Mouse (Mus musculus) left cerebral cortex, adult 18-20 months (tissue): Measurements from ENCODE around the gene Osbpl5. TPM values are rescaled to one million over a fixed set of nuclear protein-coding genes. Genes with fewer than 3 reads are reported as not detected.
"Not testable (repeated sequence)": the region's sequence is repeated elsewhere in the genome, so short reads cannot be mapped to it uniquely, and the experiment has no call there.

Source experiments
- DNase-seq, 2 experiments: peaks; one replicate each; pipeline ENCODE4 v3.0.0; 2021 to 2022; ENCODE audit warnings: low spot score in 2 of 2, mixed read lengths in 1 of 2
- microRNA-seq, 2 experiments: library from miRNA; unstranded; fragments of <30 nt; microRNA quantifications; one replicate each; pipeline ENCODE4 v1.2.0; 2021
- total RNA-seq, 2 experiments: library from RNA; stranded (reverse); gene quantifications; 2 replicates each; pipeline ENCODE4 v1.2.3; 2021

Gene Osbpl5
- total RNA-seq, 2 experiments from 2014 or later: 34.1 to 36.6 TPM

GRCm38 (mm10) chr7:143649769-143650346 lies 106.9 kb downstream of the Osbpl5 start:
- not testable (repeated sequence) for DNase-seq

DNA sequence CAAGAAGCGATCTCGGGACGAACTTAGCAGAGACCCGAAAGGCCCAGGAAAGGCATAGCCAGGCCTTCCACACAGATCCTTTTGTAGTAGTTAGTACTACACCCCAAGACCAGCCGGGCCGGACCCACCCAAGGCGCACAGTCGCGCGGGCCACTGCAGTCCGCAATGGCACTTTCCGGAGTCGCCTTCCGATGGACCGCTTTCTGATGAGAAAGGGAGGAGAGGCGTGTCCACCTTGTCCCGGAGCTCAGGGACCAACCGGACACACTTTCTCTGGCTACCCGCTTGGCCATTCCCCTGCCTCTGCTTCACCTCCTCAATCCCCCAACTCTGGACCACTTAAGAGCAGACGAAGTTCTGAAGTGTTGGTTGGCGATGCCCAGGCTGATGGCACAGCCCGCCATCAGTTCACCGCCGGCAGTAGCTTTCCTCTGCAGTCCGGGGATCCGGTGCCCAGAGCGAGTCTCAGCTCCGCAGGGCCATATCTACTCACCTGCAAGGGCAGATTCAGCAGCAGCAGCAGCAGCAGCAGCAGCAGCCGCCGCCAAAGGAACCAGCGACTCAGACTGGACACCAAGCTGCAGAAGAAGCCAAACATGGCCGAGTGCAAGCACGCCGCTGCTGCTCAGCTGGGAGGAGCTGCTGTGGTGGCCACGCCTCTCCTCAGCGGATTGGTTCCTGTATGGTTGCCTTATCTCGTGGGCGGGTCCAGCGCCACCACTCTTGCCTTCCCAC lies 107.6 kb downstream of the Osbpl5 start, which contains the start of gene Tnfrsf22:
Gene Tnfrsf22 (minus strand): TSS at position 628 of the 735 bp plus-strand sequence.
- DNase-seq: peak; percentile 61 to 72

- DNase-seq: not testable (repeated sequence)
Observed at GRCm38 (mm10) chr7:143643949-143644348, 112.8 kb downstream of the Osbpl5 start.

Small RNAs within 50 kb of the gene (microRNA-seq; reads per million reads assigned to microRNA genes)
- gene Gm22064: 0 reads per million in 2 experiments

Other genes starting within 250 kb of the Osbpl5 start
- gene Nap1l4, start 207.9 kb downstream of the Osbpl5 start, total RNA-seq: 100 to 1,000 TPM; 110 to 119 TPM
- 10 to 100 TPM; 53.2 to 57.8 TPM for gene Cars, start 156.9 kb downstream of the Osbpl5 start, total RNA-seq
- gene Tnfrsf26, start 128.3 kb downstream of the Osbpl5 start, total RNA-seq: not detected
- 1 to 10 TPM; 1.7 to 2.1 TPM for gene Tnfrsf22, start 107.3 kb downstream of the Osbpl5 start, total RNA-seq
- gene Tnfrsf23, start 71.1 kb downstream of the Osbpl5 start, total RNA-seq: 1 to 10 TPM; 1.0 to 1.1 TPM
- gene Mrgprg, start 10.0 kb upstream of the Osbpl5 start, total RNA-seq: not detected
- gene Mrgpre, start 27.5 kb upstream of the Osbpl5 start, total RNA-seq: 1 to 10 TPM; 6.4 to 7.2 TPM
- 1 to 10 TPM; 4.7 to 9.0 TPM for gene Nadsyn1, start 65.9 kb upstream of the Osbpl5 start, total RNA-seq
- gene Dhcr7, start 66.2 kb upstream of the Osbpl5 start, total RNA-seq: 10 to 100 TPM; 34.4 to 36.7 TPM
- gene Gm498, start 109.9 kb upstream of the Osbpl5 start, total RNA-seq: not detected
- 100 to 1,000 TPM; 124 to 128 TPM for gene Shank2, start 244.9 kb upstream of the Osbpl5 start, total RNA-seq